Mouse (Mus musculus): ENCODE measurements around the gene Znhit3. TPM values are rescaled to one million over a fixed set of nuclear protein-coding genes. Genes with fewer than 3 reads are reported as not detected.

Gene Znhit3
- total RNA-seq, 2 experiments from 2014 or later = 13.7 to 16.5 TPM

DNA sequence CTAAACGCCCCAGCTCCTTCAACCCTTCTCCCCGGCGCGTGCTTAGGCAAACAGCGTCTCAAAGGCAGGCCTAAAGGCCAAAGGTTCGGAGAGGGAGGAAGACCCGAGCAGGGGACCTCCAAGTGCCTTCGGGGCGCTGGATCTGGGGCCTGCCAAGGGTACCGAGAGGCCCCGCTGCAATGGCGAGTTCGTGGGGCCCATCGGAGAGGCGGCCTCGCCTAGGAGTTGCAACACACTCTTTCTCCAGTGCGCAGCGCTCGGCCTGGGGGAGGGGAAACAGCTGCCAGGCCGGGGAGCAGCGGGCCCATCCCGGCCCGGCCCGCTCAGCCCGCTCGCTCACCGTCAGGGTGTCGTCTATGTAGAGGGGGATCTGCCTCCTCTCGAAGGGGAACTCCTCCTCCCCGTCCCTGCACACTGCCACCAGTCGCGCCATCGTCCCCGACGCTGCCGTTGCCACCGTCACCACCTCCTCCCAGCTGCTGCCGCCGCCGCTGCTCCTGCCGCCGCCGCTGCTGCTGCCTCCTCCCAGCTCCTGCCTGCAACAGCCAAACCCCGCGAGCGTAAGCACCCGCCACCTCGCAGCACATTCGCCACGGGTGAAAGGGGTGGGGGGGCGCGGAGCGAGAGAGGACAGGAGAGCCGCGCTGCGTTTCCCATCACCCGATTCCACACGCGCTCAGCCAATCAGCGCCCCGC, 46.5 kb downstream of the Znhit3 start:
- DNase-seq = peak; percentile 96
- no peak for TF ChIP-seq CTCF (IDR thresholded peaks at IDR 0.05)
- H3K27ac ChIP-seq = peak overlapping the region; percentile 100
- intact Hi-C loops (cut with DNase I) = loop anchor here (2.0 to 10.0 kb wide), 2 partner anchors 41 to 265 kb away; partner anchors contain the start of gene Dhrs11
- peak overlapping the region; percentile 85 for H3K4me3 ChIP-seq

DNA sequence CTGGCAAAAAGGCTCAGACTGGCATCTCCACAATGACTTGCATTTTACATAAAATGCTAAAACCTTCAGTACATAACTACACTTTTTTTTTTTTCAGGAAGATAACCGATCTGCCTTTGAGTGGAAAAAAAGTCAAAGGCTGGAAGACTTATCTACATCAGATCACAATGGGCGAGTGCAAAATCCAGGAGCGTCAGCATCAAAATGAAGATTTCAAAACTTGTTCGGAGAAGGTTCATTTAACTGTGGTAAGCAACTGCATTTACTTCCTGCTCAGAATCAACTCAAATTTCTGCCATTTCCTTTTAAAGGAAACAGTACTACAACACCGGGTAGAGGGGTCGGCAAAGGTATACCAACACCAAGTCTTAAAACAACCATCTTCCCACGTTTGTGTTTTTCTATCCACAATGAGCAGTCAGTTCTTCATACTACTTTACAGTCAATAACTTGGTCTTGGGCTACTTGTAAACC, 47.3 kb downstream of the Znhit3 start:
- Histone ChIP-seq H3K27ac (peak overlapping the region; percentile 100), H3K4me3 (peak overlapping the region; percentile 85)
- intact Hi-C loops (cut with DNase I) = no loop called here
- no peak for TF ChIP-seq CTCF (IDR thresholded peaks at IDR 0.05)
- no peak for DNase-seq

GRCm38 (mm10) chr11:84867586-84867985, 48.6 kb downstream of the Znhit3 start:
- H3K27ac ChIP-seq = no peak overlapping the region
- H3K4me3 ChIP-seq = no peak overlapping the region
- intact Hi-C loops (cut with DNase I) = no loop called here
- no peak for DNase-seq
- no peak for TF ChIP-seq CTCF (IDR thresholded peaks at IDR 0.05)

DNA sequence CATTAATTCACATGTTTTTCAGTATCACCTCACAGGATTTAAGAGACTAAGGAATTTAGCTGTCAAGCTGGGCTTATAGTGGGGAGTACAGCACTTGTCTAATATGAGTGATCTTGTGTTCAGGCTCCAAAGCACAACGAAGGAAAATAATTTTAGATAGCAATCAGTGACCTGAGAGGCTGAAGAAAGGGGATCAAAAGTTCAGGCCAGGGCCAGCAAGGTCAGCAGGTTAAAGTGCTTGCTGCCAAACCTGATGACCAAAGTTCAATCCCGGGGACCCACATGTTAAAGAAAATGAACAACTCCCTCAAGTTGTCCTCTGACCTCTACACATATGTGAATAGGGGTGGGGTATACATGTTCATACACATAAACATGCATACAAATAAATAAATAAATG, 50.9 kb downstream of the Znhit3 start:
- no peak for DNase-seq
- no peak overlapping the region for H3K4me3 ChIP-seq
- intact Hi-C loops (cut with DNase I) = no loop called here
- no peak overlapping the region for H3K27ac ChIP-seq
- TF ChIP-seq CTCF (IDR thresholded peaks at IDR 0.05) = no peak

Small RNAs within 50 kb of the gene (microRNA-seq; reads per million reads assigned to microRNA genes)
- gene Gm23564 = not detected

Other genes starting within 250 kb of the Znhit3 start
- gene Mrm1, start 96.9 kb downstream of the Znhit3 start, total RNA-seq (2021) = 1 to 10 TPM; 7.7 to 9.1 TPM
- 10 to 100 TPM; 34.5 to 36.6 TPM for gene Dhrs11, start 87.4 kb downstream of the Znhit3 start, total RNA-seq (2021)
- gene Ggnbp2, start 45.5 kb downstream of the Znhit3 start, total RNA-seq (2021) = 10 to 100 TPM; 35.5 to 45.7 TPM
- 1 to 10 TPM; 3.1 to 4.6 TPM for gene Myo19, start 36.2 kb downstream of the Znhit3 start, total RNA-seq (2021)
- 1 to 10 TPM; 5.1 to 5.3 TPM for gene Pigw, start 36.1 kb downstream of the Znhit3 start, total RNA-seq (2021)
- 10 to 100 TPM; 10.2 to 13.5 TPM for gene Car4, start 41.4 kb upstream of the Znhit3 start, total RNA-seq (2021)
- gene Usp32, start 223.8 kb upstream of the Znhit3 start, total RNA-seq (2021) = 10 to 100 TPM; 11.3 to 12.0 TPM